Mouse (Mus musculus): ENCODE results near the gene Fam78b.

The Fam78b gene

DNA sequence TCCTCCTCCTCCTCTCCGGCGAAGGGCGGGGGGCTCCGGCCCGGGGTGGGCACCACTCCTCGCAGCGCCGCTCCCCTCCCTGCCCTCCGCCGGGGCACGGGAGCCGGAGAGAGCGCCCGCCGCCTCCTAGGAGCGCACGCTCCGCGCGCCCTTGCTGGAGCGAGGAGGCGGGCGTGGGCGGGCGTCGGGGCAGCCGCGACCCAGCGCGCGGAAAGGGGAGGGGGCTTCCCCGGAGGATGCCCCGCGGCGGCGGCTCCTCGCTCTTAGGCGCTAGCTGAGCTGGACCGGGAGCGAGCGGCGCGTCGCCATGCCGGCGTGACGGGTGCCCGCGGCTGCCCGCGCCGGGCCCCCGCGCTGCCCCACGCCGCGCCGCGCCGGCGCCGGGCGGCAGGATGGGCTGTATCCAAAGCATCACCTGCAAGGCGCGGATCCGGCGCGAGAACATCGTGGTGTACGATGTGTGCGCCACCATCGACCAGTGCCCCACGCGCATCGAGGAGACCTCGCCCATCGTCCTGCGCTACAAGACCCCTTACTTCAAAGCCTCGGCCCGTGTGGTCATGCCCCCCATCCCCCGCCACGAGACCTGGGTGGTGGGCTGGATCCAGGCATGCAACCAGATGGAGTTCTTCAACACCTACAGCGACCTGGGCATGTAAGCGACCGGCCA lies at the start of gene Fam78b:
Gene Fam78b, plus strand, starts transcription at position 244 of the 670 bp plus-strand sequence.
- DNase-seq (ENCODE audit: low spot score in 2 of 2), result peak; percentile 13 to 39

GRCm38 (mm10) chr1:166964508-166964907 lies 36.7 kb upstream of the Fam78b start:
- DNase-seq (ENCODE audit: low spot score in 2 of 2), result no peak

DNA sequence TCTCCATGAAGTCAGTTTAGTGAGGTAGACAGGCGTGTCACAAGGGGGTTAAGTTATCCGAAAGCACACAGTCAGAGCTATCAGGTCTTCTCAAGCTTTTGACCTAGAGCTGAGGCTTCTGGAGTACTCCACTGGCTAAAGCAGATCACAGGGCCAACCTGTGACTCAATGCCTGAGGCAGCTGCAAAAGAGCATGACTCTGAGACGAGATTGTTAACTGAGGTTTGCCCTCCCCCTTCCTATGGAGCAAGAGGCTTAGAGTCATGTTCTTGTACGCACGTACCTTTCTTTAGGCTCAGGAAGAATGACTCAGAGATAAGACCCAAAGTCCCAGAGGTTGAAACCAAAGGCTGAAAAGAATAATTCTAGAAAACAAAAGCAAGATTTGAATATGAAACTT lies 32.9 kb upstream of the Fam78b start:
- DNase-seq (ENCODE audit: low spot score in 2 of 2), result no peak

- DNase-seq (ENCODE audit: low spot score in 2 of 2), result no peak
Observed at GRCm38 (mm10) chr1:166973731-166974130, 27.5 kb upstream of the Fam78b start.

GRCm38 (mm10) chr1:166978611-166979010 lies 22.6 kb upstream of the Fam78b start:
- no peak for DNase-seq (ENCODE audit: low spot score in 2 of 2)

GRCm38 (mm10) chr1:166994266-166994665 lies 7.0 kb upstream of the Fam78b start:
- no peak for DNase-seq (ENCODE audit: low spot score in 2 of 2)

DNA sequence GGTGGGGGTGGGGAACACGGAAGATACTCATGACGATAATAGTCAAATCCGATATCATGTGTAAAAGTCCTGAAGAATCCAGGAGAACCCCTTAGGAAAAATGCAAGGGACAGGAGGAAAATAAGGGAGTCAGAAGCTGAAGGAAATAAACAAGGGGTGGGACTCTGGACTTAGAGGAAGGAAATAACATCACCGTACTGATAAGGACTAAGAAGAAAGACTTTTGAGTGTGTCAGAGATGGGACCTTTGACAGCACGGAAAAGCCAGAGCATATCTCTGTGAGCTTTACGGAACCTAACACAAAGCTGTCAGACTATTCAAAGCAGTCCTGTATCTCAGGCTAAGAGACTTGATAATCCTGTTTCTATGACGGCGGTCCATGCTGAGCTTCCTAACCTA lies 5.0 kb upstream of the Fam78b start:
- no peak for DNase-seq (ENCODE audit: low spot score in 2 of 2)

GRCm38 (mm10) chr1:166996811-166997210 lies 4.4 kb upstream of the Fam78b start:
- DNase-seq (ENCODE audit: low spot score in 2 of 2), result no peak

DNA sequence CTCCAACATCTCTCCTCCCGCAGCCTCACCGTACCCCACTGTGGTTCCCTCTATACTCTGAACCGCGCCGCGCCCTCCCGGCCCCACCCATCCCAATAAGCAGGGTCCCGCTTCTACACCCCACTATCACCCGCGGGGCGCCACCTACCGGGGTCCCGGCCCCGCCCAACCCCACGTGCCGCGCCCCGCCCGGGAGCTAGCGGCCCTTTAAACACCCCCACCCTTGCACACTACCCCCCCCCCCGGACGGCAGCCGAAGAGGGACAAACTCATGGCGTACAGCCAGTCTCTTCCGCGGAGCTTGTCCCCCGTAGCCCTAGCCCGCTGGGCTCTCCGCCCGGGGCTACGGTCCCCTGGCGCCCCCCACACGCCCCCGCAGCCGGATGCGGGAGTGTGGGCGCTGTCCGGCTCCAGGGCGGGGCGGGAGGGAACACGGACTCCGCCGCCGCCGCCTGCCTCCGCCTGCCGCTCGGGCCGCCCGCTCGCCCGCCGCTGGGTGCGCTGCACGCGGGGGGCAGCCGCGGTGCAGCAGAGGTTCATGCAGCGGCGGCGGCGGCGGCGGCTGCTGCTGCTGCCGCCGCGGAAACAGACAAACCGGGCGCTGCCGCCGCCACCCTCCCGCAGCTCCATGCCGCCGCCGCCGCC lies 566 bp upstream of the Fam78b start:
- DNase-seq (ENCODE audit: low spot score in 2 of 2), result peak; percentile 28 to 46

DNA sequence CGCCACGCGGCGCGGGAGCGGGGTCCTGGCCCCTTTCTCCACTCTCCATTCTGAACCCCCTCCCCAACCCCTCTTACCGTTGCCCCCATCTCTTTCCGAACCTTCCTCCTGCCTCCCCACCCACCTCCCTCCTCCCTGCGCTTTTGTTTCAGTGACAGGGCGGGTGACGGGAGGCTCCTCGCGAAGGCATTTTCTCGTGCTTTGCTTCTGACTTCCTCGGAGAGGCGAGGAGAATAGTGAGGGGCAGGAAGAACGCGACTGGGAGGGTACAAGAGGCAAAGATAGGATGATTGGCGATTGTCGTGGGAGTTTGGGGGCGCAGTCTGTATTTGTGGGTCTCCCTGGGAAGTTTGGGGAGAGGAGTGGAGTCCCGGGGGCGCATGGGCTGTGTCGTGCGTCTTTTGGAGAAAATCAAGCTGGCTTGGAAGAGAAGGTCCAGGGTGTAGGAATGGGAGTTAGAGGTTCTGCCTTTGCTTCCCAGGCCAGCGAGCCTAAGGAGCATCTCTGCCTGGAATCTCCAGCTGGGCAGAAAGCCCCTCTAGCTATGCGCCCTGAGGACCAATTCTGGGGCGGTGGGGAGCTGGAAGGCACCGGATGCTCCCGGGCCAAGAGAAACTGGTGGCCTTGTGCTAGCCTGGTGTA lies 748 bp downstream of the Fam78b start:
- DNase-seq (ENCODE audit: low spot score in 2 of 2), result no peak

DNA sequence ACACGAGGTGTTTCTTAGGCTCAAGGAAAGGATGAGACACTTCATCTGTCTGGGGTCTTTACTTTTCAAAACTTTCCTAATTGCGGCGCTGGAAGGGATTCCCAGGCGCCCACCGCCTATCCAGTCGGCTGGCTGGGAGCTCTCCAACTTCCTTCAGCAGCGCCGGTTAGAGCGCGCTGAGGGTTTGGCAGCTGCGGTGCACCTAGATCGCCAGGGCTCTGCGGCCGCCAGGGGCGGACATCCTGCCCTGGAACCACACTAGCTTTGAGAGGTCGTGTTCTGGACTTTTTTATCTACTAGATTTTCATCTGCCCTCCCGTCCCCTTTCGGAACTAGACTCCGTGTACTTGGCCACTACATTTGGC lies 1.3 kb downstream of the Fam78b start:
- DNase-seq (ENCODE audit: low spot score in 2 of 2), result no peak

- DNase-seq (ENCODE audit: low spot score in 2 of 2), result no peak
Observed at GRCm38 (mm10) chr1:167004621-167005020, 3.4 kb downstream of the Fam78b start.

GRCm38 (mm10) chr1:167007341-167007740 lies 6.1 kb downstream of the Fam78b start:
- DNase-seq (ENCODE audit: low spot score in 2 of 2), result no peak

DNA sequence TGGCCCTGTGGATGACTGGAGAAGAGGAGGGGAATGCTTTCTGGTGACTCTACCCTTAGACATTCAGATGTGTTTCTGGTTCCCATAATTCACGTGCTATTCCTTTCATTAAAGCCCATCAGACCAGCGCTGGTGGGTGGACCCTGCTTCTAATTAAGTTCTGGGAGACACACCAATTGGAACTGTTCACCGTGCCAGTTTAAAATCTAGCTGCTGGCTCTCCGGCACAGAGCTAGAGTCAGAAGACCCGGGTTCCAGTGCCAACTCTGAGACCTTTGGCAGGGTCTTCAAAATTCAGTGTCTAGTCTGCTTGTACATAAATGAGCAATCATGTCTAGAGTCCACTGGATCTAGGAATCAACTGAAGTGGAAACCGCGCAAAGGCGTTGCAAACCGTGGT lies 9.0 kb downstream of the Fam78b start:
- DNase-seq (ENCODE audit: low spot score in 2 of 2), result no peak

- no peak for DNase-seq (ENCODE audit: low spot score in 2 of 2)
Observed at GRCm38 (mm10) chr1:167011301-167011700, 10.1 kb downstream of the Fam78b start.

GRCm38 (mm10) chr1:167012616-167013015 lies 11.4 kb downstream of the Fam78b start:
- DNase-seq (ENCODE audit: low spot score in 2 of 2), result no peak

DNA sequence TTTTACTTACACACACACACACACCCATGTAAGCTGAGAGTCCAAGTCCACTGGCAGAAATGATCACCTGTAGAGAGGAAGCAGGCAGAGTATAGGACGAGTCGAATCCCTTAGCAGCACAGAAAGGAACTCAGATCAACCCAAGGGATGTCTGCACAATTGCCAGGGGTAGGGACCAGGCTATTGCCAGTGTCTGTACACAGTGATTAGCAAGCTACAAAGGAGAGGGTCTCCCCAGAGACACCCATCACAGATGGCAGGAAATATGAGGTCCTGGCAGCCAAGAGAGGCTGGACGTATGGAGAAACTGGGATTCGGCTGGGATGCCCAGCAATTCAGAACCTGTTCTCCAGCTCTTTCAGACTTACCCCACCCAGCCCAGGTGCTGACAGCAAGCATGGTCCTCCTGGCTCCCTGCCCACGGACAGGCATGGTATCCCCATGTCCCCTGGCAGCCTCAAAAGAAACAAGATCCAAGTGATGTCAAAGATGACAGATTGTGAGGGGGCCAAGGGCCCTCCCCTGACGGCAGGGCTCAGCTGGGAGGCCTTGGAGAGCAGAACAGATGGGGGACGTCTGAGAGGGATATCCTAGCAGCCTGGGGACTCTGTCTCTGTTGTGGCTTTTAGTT lies 12.1 kb downstream of the Fam78b start:
- no peak for DNase-seq (ENCODE audit: low spot score in 2 of 2)

GRCm38 (mm10) chr1:167016269-167016668 lies 15.1 kb downstream of the Fam78b start:
- no peak for DNase-seq (ENCODE audit: low spot score in 2 of 2)

DNA sequence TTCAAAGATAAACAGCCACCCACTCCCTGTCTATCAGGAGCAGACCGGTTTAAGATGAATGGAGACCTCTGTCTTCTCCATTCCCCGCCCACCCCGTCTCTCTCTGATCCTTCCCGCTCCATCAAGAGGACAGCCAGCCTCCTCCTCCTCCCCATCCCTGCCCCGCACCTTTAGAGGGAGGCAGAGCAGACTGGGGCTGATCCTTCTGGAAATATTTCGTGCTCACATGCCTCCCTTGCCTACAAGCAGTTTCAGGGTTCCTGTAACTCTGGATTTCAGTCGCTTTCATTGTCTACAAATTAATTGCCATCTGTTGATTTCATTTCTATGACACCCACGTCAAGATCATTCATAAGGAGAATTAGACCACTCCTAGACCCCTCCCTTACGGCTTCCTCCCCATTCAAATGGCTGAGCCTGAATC lies 20.8 kb downstream of the Fam78b start:
- no peak for DNase-seq (ENCODE audit: low spot score in 2 of 2)

DNA sequence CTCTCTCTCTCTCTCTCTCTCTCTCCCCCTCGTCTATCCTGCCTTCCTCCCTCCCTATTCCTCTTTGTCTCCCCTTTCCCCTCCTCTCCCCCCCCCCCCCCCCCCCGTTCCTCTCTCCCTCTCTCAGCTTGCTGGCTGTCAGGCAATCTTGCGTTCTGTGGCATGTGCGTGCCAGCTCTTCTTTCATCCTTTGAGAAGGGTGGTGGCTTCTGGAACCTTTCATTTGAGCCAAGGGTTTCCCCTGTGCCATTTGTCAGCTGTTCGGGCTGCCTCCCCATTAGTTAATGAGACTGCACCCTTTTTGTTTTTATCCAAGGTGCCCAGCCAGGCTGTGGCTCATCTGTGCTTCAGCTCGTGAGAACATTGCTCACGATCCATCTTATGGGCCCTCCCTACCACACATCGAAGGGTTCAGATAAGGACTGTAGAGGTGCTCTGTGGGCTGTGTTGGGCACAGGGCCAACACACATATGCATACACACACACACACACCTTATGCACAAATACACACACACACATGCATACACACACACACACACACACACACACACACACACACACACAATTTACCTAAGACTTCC lies 21.4 kb downstream of the Fam78b start:
- DNase-seq (ENCODE audit: low spot score in 2 of 2), result no peak

DNA sequence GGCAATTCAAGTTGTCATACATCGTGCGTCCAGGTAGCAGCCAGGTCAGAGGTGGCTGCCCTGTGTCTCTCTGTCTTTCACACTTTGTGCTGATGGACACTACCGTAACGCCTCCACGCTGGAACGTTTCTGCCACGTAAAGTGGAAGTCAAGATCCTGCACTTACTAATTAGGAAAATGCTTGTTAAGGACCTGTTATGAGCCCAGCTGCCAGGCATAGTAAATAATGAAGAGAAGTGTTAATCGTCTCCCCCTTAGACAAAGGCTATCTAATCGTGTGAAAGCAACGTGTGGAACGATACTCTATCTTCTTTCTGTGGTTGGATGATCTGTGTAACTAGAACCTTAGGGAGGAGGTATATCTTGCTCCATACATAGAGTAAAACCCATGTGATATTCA lies 22.6 kb downstream of the Fam78b start:
- DNase-seq (ENCODE audit: low spot score in 2 of 2), result no peak

GRCm38 (mm10) chr1:167024961-167025360 lies 23.7 kb downstream of the Fam78b start:
- no peak for DNase-seq (ENCODE audit: low spot score in 2 of 2)
